Mouse (Mus musculus) heart, postnatal 36 days (tissue): ENCODE measurements at regions not wholly inside any gene's neighbourhood (a gene's known extent, or its start where the extent isn't known, plus 50 kb on each side); places are given as distances from the start of the nearest gene placed in this dataset.

Experiments used
- DNase-seq, 2 experiments: peaks; one replicate each; pipeline ENCODE4 v3.0.0; 2021 to 2022
- intact Hi-C: fragments of 180-260 bp; cut with DNase I; formaldehyde crosslinking; loops from one replicate; pipeline ENCODE4 v1.15.1; 2025

DNA sequence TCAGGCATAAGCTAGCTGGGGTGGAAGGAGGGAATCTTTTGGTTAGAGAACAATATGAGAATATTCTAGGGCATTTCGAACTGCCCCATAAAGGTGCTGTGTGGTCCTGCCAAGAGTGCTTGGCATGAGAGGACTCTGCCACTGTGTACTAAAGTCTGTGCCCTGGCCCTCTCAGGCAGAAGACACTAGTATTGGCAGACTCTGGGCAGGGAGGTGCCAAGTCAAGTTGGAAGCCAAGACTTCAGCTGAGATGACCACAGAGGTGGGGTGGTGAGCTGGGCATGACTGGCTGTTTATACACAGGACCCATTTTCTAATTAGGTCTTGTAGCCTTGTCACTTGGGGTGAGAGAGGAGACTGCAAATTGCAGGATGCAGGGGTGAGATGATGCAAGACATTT, 104.4 kb upstream of the Glra1 start:
- intact Hi-C loops = no loop called here
- DNase-seq = peak in 1 of 2 experiments; percentile 6

DNA sequence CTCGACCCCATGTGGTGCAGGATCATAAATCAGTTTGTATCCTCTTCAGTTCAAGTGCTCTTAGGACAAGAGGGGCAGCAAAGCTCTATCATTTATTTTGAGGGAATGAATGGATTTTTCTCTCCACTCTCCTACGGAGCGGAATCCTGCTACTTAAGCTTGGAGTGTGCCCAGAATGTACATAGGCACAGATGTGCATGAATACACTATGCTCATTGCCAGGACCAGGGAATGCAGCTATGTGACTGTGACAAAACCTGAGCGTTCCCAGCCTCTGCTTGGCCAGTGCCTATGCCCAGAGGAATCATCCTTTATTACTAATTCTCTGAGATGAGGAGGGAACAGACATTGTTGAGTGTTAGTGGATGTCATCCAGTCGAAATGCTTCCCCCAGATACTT, 99.5 kb upstream of the Glra1 start:
- no peak for DNase-seq
- intact Hi-C loops = no loop called here

DNA sequence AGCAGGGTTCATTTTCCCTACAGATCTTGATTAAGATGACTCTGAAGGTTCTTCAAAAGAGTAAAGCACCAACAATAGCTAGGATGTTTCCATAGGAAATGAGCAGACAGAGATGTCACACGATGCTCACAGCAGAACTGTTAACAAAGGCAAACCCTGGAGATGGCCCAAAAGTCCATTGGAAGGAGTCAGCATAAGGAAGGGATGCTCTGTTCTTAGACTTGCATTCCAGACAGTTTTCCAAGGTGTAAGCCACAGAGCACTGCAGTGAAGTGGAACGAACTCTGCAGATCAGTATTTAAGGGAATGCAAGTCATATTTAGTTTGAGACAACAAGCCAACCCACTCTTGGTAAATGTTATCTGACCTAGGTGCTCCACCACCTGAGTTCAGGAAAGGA, 93.9 kb upstream of the Glra1 start:
- no peak for DNase-seq
- intact Hi-C loops = no loop called here

DNA sequence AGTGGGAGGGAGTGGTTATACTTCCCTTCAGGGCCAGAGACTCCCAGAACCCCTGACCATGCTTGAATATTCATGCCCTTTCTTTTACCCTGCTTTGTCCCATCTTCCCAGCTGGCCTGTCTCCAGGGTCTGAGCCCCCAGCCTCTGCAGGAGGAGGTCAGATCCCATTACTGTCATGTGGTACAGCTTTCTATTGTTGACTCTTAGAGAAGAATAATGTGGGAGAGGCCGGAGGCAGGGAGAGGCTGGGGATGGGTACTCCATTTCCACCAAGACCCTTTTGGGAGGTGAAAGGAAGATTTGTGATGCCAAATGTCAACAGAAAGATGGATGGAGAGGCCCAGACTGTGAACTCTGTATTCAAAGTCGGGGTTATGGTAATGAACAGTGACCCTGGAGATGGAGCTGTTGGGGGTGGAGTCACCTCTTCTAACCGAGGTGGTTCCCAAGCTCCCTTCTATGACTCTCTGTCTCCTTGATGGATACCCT, 77.1 kb upstream of the Glra1 start:
- DNase-seq = no peak
- intact Hi-C loops = no loop called here

DNA sequence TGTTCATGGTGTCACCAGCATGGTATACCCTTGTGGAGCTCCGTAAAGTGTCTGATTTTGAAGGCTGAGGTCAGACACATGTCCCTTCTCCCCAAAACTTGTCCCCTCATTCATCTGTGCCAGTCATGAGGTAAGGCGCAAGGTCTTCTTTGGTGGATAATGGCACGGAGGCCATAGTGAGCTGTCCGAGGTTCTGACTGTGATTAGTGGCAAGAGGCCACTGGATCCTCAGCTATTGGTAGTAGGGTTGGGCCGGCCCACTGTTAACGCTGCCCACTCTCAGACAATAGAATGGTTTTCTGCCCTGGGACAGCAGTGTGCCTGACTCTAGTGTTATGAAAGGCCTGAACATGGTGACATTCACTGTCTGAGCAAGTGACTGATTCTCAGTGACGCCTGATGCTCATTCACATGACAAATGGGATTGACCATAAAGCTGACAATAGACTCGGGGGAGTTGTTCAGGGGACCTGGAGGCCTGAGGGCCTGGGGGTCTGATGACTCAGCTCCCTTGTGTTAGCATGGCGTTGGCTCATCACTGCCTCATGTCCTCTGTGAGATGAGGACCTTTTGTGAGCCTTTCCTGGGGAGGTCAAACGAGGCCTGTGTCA, 74.5 kb upstream of the Glra1 start:
- no peak for DNase-seq
- intact Hi-C loops = no loop called here

DNA sequence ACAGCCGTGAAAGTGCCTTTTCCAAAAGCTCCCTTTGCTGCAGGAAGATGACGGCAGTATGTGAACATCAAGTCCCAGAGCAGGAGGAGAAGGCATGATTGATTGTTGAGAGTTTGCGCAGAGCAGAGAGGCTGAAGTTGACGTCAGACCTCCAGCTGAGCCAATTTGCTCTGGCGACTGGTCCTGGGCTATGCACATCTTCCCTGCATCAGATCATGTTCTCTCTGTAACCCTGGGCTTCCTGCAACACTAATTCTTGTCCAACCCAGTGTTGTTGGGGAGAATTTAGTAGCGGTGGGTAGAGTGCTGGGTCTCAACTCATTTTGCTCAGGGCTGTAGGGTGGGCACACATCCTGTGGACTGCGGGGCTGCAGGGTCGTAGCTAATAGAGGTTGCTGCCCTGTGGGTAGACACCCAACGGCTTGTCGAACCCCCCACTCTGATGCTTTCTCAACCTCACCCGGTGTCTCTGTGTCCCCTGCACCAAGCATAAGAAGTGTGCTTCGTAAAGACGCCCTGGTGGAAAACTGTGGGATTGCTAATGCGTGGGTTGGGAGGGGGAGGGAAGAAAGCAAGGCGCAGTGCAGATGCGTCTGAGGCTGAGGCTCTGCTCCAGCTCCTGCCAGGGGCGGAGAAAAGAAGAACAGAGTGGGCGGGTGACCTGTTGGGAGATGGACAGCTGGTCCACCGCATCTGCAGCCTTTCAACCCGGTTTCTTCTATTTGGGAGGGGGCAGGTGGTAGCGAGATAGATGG, 73.4 kb upstream of the Glra1 start:
- DNase-seq = no peak
- intact Hi-C loops = no loop called here

DNA sequence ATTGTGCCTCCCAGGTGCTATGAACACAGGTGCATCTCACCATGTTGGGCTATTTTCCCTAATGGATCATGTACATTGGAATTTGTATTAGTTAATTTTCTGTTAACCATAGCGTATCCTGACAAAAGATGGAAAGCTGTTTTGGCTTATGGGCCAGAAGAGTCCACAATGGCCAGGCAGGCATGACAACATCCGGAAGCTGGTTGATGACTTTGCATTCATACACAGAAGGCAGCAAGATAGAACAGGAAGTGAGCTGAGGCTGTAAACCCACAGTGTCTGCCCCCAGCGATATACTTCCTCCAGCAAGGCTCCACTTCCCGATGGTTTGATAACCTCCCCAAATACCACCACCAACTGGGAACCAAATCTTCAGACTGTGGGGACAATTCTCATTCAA, 55.1 kb upstream of the Glra1 start:
- no peak for DNase-seq
- intact Hi-C loops = no loop called here

DNA sequence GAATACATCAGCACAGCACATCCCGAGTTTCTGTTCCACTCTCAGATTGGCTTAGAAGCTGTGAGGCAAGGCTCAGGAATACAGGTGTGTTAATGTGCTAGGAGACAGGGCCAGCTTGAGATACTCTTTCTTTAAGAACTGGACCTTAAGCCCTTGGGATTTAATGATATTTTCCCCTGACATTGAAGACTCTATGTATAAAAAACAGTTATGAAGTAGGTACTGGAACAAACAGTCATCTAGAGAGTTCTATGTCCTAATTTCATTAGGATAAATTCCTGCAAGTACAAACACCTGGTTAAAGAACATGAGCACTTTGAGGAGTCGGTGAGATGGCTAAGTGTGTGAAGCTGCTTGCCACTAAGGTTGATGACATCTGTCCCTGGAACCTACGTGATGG, 54.3 kb upstream of the Glra1 start:
- intact Hi-C loops = no loop called here
- no peak for DNase-seq
